Mouse (Mus musculus): ENCODE measurements around the gene Psme3. TPM values are rescaled to one million over a fixed set of nuclear protein-coding genes. Genes with fewer than 3 reads are reported as not detected.
A peak's percentile ranks its signal among the peaks of the same experiment; 100 is the strongest.

Gene Psme3
- polyA plus RNA-seq, 1 experiment from 2014 or later: 170 TPM

GRCm38 (mm10) chr11:101355916-101356315, 39.9 kb downstream of the Psme3 start:
- H3K9me3 ChIP-seq (replicated peaks; ENCODE audit: control insufficient read depth, low read length): no peaks in the 10 kb centered on the region
- no peak overlapping the region for H3K9ac ChIP-seq (ENCODE audit: low read depth, low read length)
- no peaks in the 10 kb centered on the region for H3K36me3 ChIP-seq (ENCODE audit: control insufficient read depth, insufficient read depth)
- H3K27me3 ChIP-seq (ENCODE audit: control insufficient read depth, insufficient read depth, low read depth, low read length): no peaks in the 10 kb centered on the region
- H3K4me3 ChIP-seq (ENCODE audit: low read depth, low read length): no peak overlapping the region
- ATAC-seq (ENCODE audit: low read depth): no peak
- no peak overlapping the region for H3K4me2 ChIP-seq (ENCODE audit: low read depth, low read length)
- H3K27ac ChIP-seq (ENCODE audit: low read length): no peak overlapping the region; the same call in 1 of the 2 replicates
- H3K4me1 ChIP-seq (ENCODE audit: control insufficient read depth, low read depth, low read length): no peaks in the 10 kb centered on the region
- 65% methylated on average over 2 of the region's 2 CpGs for WGBS (ENCODE audit: insufficient replicate concordance)

DNA sequence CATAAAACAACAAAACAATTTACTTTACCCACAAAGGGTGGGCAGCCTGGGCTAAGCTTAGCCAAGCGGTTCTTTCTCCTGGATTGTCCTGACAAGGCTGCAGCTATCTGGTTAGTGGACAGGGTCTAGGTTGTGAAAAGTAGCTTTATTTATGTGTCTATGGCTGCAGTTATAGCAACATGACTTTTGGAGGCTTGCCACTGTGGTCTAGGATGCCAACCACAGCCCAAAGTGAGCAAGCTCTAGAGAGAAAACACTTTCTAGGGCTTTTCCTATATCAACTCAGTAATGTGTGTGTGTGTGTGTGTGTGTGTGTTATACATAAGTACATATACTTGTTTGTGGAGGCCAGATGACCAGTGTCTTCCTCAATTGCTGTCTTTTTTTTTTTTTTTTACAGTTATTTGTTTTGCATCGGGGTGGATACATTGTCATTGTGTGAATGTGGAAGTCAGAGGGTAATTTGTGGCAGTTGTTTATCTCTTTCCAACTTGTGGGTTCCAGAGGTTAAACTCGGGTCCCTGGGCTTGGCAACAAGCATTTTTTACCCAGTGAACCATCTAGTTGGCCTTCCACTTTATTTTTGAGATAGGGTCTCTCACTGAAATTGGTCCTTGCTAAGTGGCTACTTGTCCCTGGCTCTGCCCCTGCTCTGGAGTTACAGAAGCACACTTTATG, 41.6 kb downstream of the Psme3 start:
- H3K36me3 ChIP-seq (ENCODE audit: control insufficient read depth, insufficient read depth): no peaks in the 10 kb centered on the region
- WGBS (ENCODE audit: insufficient replicate concordance): 33% methylated on average over 3 of the region's 3 CpGs
- no peak for ATAC-seq (ENCODE audit: low read depth)
- no peak overlapping the region for H3K4me2 ChIP-seq (ENCODE audit: low read depth, low read length)
- H3K9me3 ChIP-seq (replicated peaks; ENCODE audit: control insufficient read depth, low read length): no peaks in the 10 kb centered on the region
- H3K27ac ChIP-seq (ENCODE audit: low read length): no peak overlapping the region
- H3K4me3 ChIP-seq (ENCODE audit: low read depth, low read length): no peak overlapping the region
- H3K9ac ChIP-seq (ENCODE audit: low read depth, low read length): no peak overlapping the region
- no peaks in the 10 kb centered on the region for H3K4me1 ChIP-seq (ENCODE audit: control insufficient read depth, low read depth, low read length)
- H3K27me3 ChIP-seq (ENCODE audit: control insufficient read depth, insufficient read depth, low read depth, low read length): no peaks in the 10 kb centered on the region

DNA sequence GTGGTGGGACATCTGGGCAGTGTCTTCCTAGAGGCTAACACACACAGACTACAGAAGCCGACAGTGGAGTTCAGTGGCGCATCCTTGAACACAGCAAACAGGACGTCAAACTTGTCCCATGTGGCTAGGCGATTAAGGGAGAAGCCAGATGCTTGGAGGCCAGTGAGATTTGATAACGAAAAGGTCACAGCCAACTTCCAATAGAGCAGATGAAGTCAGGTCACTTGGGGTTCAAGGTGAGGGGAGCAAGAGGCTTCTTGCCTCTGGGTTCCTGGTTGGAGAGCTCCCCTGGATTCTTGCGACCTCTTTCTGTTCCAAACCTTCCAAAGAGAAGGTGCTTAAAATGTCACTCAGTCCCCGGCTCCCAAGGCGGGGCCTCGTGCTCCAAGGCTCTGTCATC, 43.8 kb downstream of the Psme3 start:
- Histone ChIP-seq H3K9ac (ENCODE audit: low read depth, low read length) (no peak overlapping the region), H3K36me3 (ENCODE audit: control insufficient read depth, insufficient read depth) (no peaks in the 10 kb centered on the region), H3K27ac (ENCODE audit: low read length) (no peak overlapping the region), H3K4me3 (ENCODE audit: low read depth, low read length) (no peak overlapping the region), H3K4me2 (ENCODE audit: low read depth, low read length) (no peak overlapping the region), H3K27me3 (ENCODE audit: control insufficient read depth, insufficient read depth, low read depth, low read length) (no peaks in the 10 kb centered on the region), H3K9me3 (replicated peaks; ENCODE audit: control insufficient read depth, low read length) (no peaks in the 10 kb centered on the region), H3K4me1 (ENCODE audit: control insufficient read depth, low read depth, low read length) (peaks cover 2% of the 10 kb centered on the region; the same call in 1 of the 2 replicates)
- WGBS (ENCODE audit: insufficient replicate concordance): 54% methylated on average over 9 of the region's 9 CpGs
- ATAC-seq (ENCODE audit: low read depth): no peak

GRCm38 (mm10) chr11:101360651-101361113, 44.7 kb downstream of the Psme3 start:
- Histone ChIP-seq H3K4me3 (ENCODE audit: low read depth, low read length) (no peak overlapping the region), H3K27ac (ENCODE audit: low read length) (0 out of 2 replicates have a peak overlapping the region, but pooled peaks have one; percentile 4), H3K9ac (ENCODE audit: low read depth, low read length) (no peak overlapping the region), H3K27me3 (ENCODE audit: control insufficient read depth, insufficient read depth, low read depth, low read length) (no peaks in the 10 kb centered on the region), H3K4me2 (ENCODE audit: low read depth, low read length) (no peak overlapping the region), H3K9me3 (replicated peaks; ENCODE audit: control insufficient read depth, low read length) (no peaks in the 10 kb centered on the region), H3K4me1 (ENCODE audit: control insufficient read depth, low read depth, low read length) (peaks cover 2% of the 10 kb centered on the region; the same call in 1 of the 2 replicates), H3K36me3 (ENCODE audit: control insufficient read depth, insufficient read depth) (no peaks in the 10 kb centered on the region)
- WGBS (ENCODE audit: insufficient replicate concordance): 26% methylated on average over 3 of the region's 3 CpGs
- no peak for ATAC-seq (ENCODE audit: low read depth)

GRCm38 (mm10) chr11:101364531-101364931, 48.5 kb downstream of the Psme3 start:
- no peaks in the 10 kb centered on the region for H3K9me3 ChIP-seq (replicated peaks; ENCODE audit: control insufficient read depth, low read length)
- H3K27ac ChIP-seq (ENCODE audit: low read length): 0 out of 2 replicates have a peak overlapping the region, but pooled peaks have one; percentile 16
- peak; percentile 42 for ATAC-seq (ENCODE audit: low read depth)
- no peak overlapping the region for H3K4me2 ChIP-seq (ENCODE audit: low read depth, low read length)
- no peaks in the 10 kb centered on the region for H3K27me3 ChIP-seq (ENCODE audit: control insufficient read depth, insufficient read depth, low read depth, low read length)
- no peak overlapping the region for H3K4me3 ChIP-seq (ENCODE audit: low read depth, low read length)
- H3K36me3 ChIP-seq (ENCODE audit: control insufficient read depth, insufficient read depth): no peaks in the 10 kb centered on the region
- H3K9ac ChIP-seq (ENCODE audit: low read depth, low read length): no peak overlapping the region
- WGBS (ENCODE audit: insufficient replicate concordance): 13% methylated on average over 5 of the region's 5 CpGs
- H3K4me1 ChIP-seq (ENCODE audit: control insufficient read depth, low read depth, low read length): peaks cover 2% of the 10 kb centered on the region; the same call in 1 of the 2 replicates

- H3K9me3 ChIP-seq (replicated peaks; ENCODE audit: control insufficient read depth, low read length): no peaks in the 10 kb centered on the region
- no peaks in the 10 kb centered on the region for H3K36me3 ChIP-seq (ENCODE audit: control insufficient read depth, insufficient read depth)
- WGBS (ENCODE audit: insufficient replicate concordance): 61% methylated on average over 8 of the region's 8 CpGs
- H3K4me1 ChIP-seq (ENCODE audit: control insufficient read depth, low read depth, low read length): peaks cover 2% of the 10 kb centered on the region; the same call in 1 of the 2 replicates
- ATAC-seq (ENCODE audit: low read depth): no peak
- H3K27ac ChIP-seq (ENCODE audit: low read length): no peak within 1 kb of the TSS
- no peak within 1 kb of the TSS for H3K4me3 ChIP-seq (ENCODE audit: low read depth, low read length)
- H3K27me3 ChIP-seq (ENCODE audit: control insufficient read depth, insufficient read depth, low read depth, low read length): no peaks in the 10 kb centered on the region
- H3K9ac ChIP-seq (ENCODE audit: low read depth, low read length): no peak within 1 kb of the TSS
- no peak within 1 kb of the TSS for H3K4me2 ChIP-seq (ENCODE audit: low read depth, low read length)
Measured at GRCm38 (mm10) chr11:101367326-101367935, 51.4 kb downstream of the Psme3 start, which contains the start of gene G6pc. Gene G6pc, plus strand, starts transcription at chr11:101367561.

GRCm38 (mm10) chr11:101370141-101370540, 54.1 kb downstream of the Psme3 start:
- H3K9ac ChIP-seq (ENCODE audit: low read depth, low read length): no peak overlapping the region

More at GRCm38 (mm10) chr11:101370141-101370540, 54.1 kb downstream of the Psme3 start:
- H3K27ac ChIP-seq (ENCODE audit: low read length): no peak overlapping the region
- no peaks in the 10 kb centered on the region for H3K27me3 ChIP-seq (ENCODE audit: control insufficient read depth, insufficient read depth, low read depth, low read length)
- no peaks in the 10 kb centered on the region for H3K36me3 ChIP-seq (ENCODE audit: control insufficient read depth, insufficient read depth)
- H3K4me1 ChIP-seq (ENCODE audit: control insufficient read depth, low read depth, low read length): no peaks in the 10 kb centered on the region
- no peak for ATAC-seq (ENCODE audit: low read depth)
- no peak overlapping the region for H3K4me3 ChIP-seq (ENCODE audit: low read depth, low read length)
- WGBS (ENCODE audit: insufficient replicate concordance): 56% methylated on average over 5 of the region's 5 CpGs
- H3K9me3 ChIP-seq (replicated peaks; ENCODE audit: control insufficient read depth, low read length): no peaks in the 10 kb centered on the region
- no peak overlapping the region for H3K4me2 ChIP-seq (ENCODE audit: low read depth, low read length)

All from liver, embryonic 16.5 days (tissue).